Mouse (Mus musculus): ENCODE measurements around the gene Map4k2. TPM values are rescaled to one million over a fixed set of nuclear protein-coding genes. Genes with fewer than 3 reads are reported as not detected.

Map4k2 gene
- polyA plus RNA-seq, 2 experiments from 2014 or later, result 82.0 to 116 TPM

DNA sequence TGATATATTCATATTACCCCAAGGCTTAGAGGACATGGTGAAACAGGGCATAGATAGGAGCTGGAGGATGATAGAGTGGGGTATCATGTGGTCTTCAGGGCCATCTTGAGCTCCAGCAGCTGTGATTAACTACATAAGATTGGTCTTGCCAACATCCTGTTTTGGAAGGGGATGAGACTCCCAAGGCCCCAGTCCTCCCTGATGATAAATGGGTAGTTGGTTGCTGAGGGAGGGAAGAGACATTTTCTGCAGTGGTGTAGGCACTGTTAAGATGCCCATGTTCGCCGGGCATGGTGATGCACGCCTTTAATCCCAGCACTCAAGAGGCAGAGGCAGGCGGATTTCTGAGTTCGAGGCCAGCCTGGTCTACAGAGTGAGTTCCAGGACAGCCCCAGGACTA lies 40.3 kb downstream of the Map4k2 start:
- ATAC-seq, result no peak

- ATAC-seq, result no peak
These were observed 41.5 kb downstream of the Map4k2 start for GRCm38 (mm10) chr19:6382323-6382924.

DNA sequence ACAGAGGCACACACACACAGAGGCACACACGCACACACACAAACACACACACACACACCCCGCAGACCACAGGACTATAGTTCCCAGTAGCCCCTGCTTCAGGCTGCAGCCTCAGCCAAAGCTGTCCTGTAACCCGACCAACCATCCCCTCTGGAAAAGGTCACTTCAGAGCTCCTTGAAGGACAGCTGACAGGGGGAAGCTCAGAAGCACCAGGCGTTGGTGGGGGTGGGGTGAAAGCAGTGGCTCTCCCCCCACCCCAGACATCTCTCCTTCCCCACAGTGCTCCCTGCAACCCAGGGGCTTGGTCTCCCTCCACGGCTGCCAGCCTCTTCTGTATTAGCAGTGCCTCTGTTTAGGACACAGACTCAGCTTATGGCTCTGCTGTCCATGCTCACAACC lies 42.5 kb downstream of the Map4k2 start:
- no peak for ATAC-seq

DNA sequence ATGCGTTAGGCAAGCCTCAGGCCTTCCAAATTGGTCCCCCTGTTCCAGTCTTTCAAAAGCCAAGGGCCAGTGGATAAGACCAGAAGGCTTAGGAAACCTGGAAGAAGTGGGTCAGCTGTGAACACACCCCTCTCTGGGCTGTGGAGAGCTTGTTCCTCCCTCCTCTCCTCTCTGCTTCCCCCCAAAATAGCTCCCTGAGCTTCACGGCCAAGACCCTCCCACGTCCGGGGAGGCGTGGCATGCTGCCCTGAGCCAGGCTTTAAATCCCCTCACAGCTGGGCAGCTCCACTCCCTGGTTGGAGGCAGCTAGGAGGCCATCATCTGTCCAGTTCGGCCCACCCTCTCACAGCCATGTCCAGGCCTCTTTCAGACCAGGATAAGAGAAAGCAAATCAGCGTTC lies 43.2 kb downstream of the Map4k2 start, which contains the start of gene Pygm:
Pygm (plus strand) TSS at position 272 of the 400 bp plus-strand sequence.
- no peak for ATAC-seq

- no peak for ATAC-seq
These were observed 44.0 kb downstream of the Map4k2 start for GRCm38 (mm10) chr19:6384954-6385353.

DNA sequence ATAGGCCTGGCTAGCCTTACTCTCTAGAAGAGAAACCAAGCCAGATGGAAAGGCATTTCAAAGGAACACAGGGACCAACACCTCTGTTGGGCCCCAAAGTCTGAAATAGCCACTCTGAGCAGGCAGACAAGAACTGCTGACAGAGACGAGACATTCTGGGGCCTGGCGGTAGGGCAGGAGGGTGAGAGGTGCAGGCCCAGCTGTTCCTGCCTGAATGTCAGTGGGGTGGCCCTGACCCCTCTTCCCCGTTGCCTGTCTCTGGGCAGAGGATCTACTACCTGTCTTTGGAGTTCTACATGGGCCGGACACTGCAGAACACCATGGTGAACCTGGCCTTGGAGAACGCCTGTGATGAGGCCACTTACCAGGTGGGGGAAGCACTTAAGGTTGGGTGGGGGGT lies 44.5 kb downstream of the Map4k2 start:
- ATAC-seq, result no peak

DNA sequence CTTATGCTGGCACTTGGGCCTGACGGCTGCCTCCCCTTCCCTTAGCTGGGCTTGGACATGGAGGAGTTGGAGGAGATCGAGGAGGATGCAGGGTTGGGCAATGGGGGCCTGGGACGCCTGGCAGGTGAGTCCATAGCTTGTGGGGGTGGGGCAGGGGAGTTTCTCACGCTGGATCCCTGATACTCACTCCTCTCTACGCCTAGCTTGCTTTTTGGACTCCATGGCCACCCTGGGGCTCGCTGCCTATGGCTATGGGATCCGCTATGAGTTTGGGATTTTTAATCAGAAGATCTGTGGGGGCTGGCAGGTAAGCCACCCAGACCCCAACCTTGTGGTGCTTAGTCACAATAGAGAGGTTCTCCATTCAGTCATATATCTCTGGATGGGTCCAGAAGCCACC lies 44.9 kb downstream of the Map4k2 start:
- no peak for ATAC-seq

DNA sequence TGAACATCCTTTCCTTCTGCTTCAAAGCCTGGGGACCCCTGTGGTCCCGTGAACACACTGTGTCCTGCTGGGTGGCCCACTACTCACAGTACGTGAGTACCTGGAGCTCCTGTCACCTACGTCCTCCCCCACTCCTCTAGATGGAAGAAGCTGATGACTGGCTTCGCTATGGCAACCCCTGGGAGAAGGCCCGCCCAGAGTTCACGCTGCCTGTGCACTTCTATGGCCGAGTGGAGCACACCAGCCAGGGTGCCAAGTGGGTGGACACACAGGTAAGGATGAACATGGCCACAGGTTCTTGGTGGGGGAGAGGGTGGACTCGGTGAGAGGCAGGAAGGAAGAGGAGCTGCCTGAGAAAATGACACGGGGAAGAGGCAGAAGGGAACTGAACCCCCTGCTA lies 45.3 kb downstream of the Map4k2 start:
- ATAC-seq, result no peak

- no peak for ATAC-seq
These were observed 47.1 kb downstream of the Map4k2 start for GRCm38 (mm10) chr19:6388006-6388405.

GRCm38 (mm10) chr19:6389803-6390202 lies 48.9 kb downstream of the Map4k2 start:
- ATAC-seq, result peak; percentile 74

- no peak for ATAC-seq
These were observed 49.3 kb downstream of the Map4k2 start for GRCm38 (mm10) chr19:6390251-6390650.

DNA sequence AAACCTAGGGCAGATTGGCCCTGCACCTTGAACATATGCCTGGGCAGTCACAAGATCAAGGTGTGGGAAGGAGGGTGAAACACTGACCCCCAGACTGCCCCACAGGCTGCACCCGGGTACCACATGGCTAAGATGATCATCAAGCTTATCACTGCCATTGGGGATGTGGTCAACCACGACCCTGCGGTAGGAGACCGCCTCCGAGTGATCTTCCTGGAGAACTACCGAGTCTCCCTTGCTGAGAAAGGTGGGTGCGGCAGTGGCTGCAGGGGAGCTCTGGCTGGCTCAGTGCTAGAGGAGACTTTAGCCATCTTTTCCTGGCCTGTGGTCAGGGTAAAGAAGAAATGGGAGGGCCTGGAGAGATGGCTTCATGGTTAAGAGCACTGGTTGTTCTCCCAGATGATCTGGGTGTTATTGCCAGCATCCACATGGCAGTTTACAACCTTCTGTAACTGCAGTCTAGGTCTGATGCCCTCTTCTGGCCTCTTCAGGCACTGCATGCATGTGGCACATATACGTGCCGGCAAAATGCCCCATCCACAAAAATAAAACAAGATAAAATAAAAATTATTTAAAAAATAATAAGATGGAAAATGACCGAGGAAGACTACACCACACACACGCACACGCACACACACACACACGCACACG lies 51.9 kb downstream of the Map4k2 start:
- ATAC-seq, result no peak

DNA sequence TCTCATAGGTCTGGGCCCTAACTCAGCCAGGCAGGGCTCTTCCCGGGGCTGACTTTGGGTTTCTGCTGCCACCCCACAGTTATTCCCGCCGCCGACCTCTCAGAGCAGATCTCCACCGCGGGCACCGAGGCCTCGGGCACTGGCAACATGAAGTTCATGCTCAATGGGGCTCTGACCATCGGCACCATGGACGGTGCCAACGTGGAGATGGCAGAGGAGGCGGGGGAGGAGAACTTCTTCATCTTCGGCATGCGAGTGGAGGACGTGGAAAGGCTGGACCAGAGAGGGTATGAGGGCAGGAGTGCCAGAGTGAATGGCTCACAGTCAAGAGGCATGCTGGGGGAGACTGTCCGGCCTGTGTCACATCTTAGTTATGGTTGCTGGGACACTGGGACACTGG lies 52.7 kb downstream of the Map4k2 start:
- no peak for ATAC-seq

DNA sequence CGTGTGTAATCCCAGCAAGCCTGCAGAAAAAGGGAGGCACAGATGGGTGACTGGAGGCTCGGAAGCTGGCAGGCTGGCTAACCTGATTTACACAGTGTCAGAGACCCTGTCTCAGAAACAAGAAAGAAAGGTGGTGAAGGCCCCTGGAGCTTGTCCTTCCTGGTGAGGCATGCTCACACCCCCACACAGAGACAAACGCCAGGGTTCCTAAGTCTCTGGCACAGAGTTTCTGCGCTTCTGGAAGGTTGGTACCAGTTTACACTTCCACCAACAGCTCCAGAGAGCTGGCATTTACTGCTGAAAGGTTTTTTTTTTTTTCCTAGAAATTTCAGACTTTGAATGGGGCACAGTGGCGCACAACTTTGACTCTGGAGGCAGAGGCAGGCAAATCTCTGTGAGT lies 55.3 kb downstream of the Map4k2 start:
- ATAC-seq, result no peak

GRCm38 (mm10) chr19:6397582-6398249 lies 56.8 kb downstream of the Map4k2 start:
- ATAC-seq, result no peak

GRCm38 (mm10) chr19:6398447-6399284 lies 57.7 kb downstream of the Map4k2 start:
- peak; percentile 41 for ATAC-seq

- ATAC-seq, result peak; percentile 67
These were observed 58.6 kb downstream of the Map4k2 start, which contains the start of gene Rasgrp2 for GRCm38 (mm10) chr19:6399285-6400095. Rasgrp2 (plus strand) TSS chr19:6399340.

GRCm38 (mm10) chr19:6400096-6401086 lies 59.5 kb downstream of the Map4k2 start:
- peak; percentile 37 for ATAC-seq

GRCm38 (mm10) chr19:6401131-6401815 lies 60.3 kb downstream of the Map4k2 start:
- peak; percentile 16 for ATAC-seq

DNA sequence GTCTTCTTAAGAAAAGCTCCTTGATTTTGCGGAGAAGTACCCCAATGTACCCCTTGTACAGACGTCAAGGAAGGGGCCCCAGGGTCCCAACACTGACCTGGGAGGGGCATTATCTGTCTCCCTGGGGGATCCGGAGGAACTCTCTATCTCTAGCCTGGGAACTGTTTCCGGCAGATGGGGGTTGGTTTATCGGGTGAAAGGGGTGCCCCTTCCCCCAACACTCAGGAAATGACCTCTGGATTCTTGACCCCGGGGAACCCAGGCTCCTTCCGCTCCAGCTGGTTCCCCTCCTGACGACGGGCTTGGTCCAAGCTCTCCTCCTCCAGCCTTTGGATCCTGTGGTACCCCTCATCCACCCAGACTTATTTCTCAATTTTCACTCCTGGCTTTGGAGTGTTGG lies 61.0 kb downstream of the Map4k2 start:
- no peak for ATAC-seq

All from activated CD4-positive, CD25-positive, alpha-beta regulatory T cell, adult 4 months (primary cell).